Mouse (Mus musculus) MEL (cell line): ENCODE measurements around the gene Glt8d1. TPM values are rescaled to one million over a fixed set of nuclear protein-coding genes. Genes with fewer than 3 reads are reported as not detected.

Experiments
- DNase-seq: peaks from one replicate; pipeline ENCODE4 v3.0.0; 2011; ENCODE audit warnings: low read depth, low spot score
- H3K27ac ChIP-seq: 2 replicates; pipeline ENCODE4 v1.5.1; 2012; ENCODE audit warnings: low read depth, mild to moderate bottlenecking, control low read depth, low read length, moderate library complexity; ENCODE audit not compliant: control insufficient read depth
- H3K27me3 ChIP-seq, 2 experiments: fragments of 150-350 bp in 1 of 2; sonication (generic) in 1 of 2; 2 replicates each; pipeline ENCODE4 v1.6.1; 2012; ENCODE audit warnings: low read length in 2 of 2, mild to moderate bottlenecking in 2 of 2, improper control_type of control experiment in 1 of 2, moderate library complexity in 1 of 2; ENCODE audit not compliant: insufficient read depth in 2 of 2, control insufficient read depth in 1 of 2
- H3K36me3 ChIP-seq, 2 experiments: 2 replicates each; pipeline ENCODE4 v1.6.1; 2012 to 2014; ENCODE audit warnings: low read length in 2 of 2, improper control_type of control experiment in 1 of 2, inconsistent platforms in 1 of 2, mild to moderate bottlenecking in 1 of 2; ENCODE audit not compliant: insufficient read depth in 2 of 2, control insufficient read depth in 1 of 2
- H3K4me1 ChIP-seq, 2 experiments: fragments of 150-350 bp in 1 of 2; sonication (generic) in 1 of 2; 2 replicates each; pipeline ENCODE4 v1.6.1; 2012; ENCODE audit warnings: low read length in 2 of 2, improper control_type of control experiment in 1 of 2, mild to moderate bottlenecking in 1 of 2; ENCODE audit not compliant: insufficient read depth in 2 of 2, control insufficient read depth in 1 of 2
- H3K4me3 ChIP-seq, 2 experiments: fragments of 150-350 bp in 1 of 2; sonication (generic) in 1 of 2; 2 replicates each; pipeline ENCODE4 v1.5.1; 2012; ENCODE audit warnings: low read depth in 2 of 2, low read length in 2 of 2, mild to moderate bottlenecking in 2 of 2, moderate library complexity in 2 of 2, control low read depth in 1 of 2, improper control_type of control experiment in 1 of 2; ENCODE audit not compliant: control insufficient read depth in 1 of 2, insufficient read depth in 1 of 2
- H3K79me2 ChIP-seq: 2 replicates; pipeline ENCODE4 v1.6.1; 2012; ENCODE audit warnings: mild to moderate bottlenecking, low read length, moderate library complexity; ENCODE audit not compliant: control insufficient read depth, poor library complexity, insufficient read depth
- H3K9ac ChIP-seq: 2 replicates; pipeline ENCODE4 v1.6.1; 2012; ENCODE audit warnings: low read depth, mild to moderate bottlenecking, control low read depth, low read length, moderate library complexity; ENCODE audit not compliant: control insufficient read depth, poor library complexity, severe bottlenecking
- H3K9me3 ChIP-seq: fragments of 150-350 bp; sonication (generic); replicated peaks from 2 replicates; pipeline ENCODE4 v1.6.1; 2012; ENCODE audit warnings: mild to moderate bottlenecking, low read length, improper control_type of control experiment, moderate library complexity; ENCODE audit not compliant: insufficient read depth
- CHD1 ChIP-seq: IDR thresholded peaks from 2 replicates; pipeline ENCODE4 v1.6.1; 2012; ENCODE audit warnings: low read depth, mild to moderate bottlenecking, inconsistent platforms, low read length, improper control_type of control experiment
- CHD2 ChIP-seq: IDR thresholded peaks from 2 replicates; pipeline ENCODE4 v1.6.1; 2011; ENCODE audit warnings: low read length, improper control_type of control experiment
- CTCF ChIP-seq, 3 experiments: IDR thresholded peaks in 2 of 3; conservative IDR thresholded peaks in 1 of 3; 2 replicates each; pipeline ENCODE4 v1.5.1; 2011 to 2012; ENCODE audit warnings: low read length in 3 of 3, low read depth in 2 of 3, mild to moderate bottlenecking in 2 of 3, improper control_type of control experiment in 1 of 3, inconsistent platforms in 1 of 3, mixed read lengths in 1 of 3, moderate library complexity in 1 of 3; ENCODE audit not compliant: control insufficient read depth in 1 of 3, insufficient read depth in 1 of 3, poor library complexity in 1 of 3, severe bottlenecking in 1 of 3
- E2F4 ChIP-seq: IDR thresholded peaks from 2 replicates; pipeline ENCODE4 v1.6.1; 2011; ENCODE audit warnings: low read depth, low read length, improper control_type of control experiment, borderline replicate concordance
- EP300 ChIP-seq, 2 experiments: IDR thresholded peaks; 2 replicates each; pipeline ENCODE4 v1.6.1; 2011; ENCODE audit warnings: improper control_type of control experiment in 2 of 2, low read length in 2 of 2, low read depth in 1 of 2, mild to moderate bottlenecking in 1 of 2
- ETS1 ChIP-seq: IDR thresholded peaks from 2 replicates; pipeline ENCODE4 v1.6.1; 2012; ENCODE audit warnings: low read depth, mild to moderate bottlenecking, inconsistent platforms, low read length, improper control_type of control experiment, moderate library complexity
- GABPA ChIP-seq: IDR thresholded peaks from 2 replicates; pipeline ENCODE4 v1.6.1; 2012; ENCODE audit warnings: low read depth, mild to moderate bottlenecking, inconsistent platforms, low read length, improper control_type of control experiment, moderate library complexity
- GATA1 ChIP-seq: IDR thresholded peaks from 2 replicates; pipeline ENCODE4 v1.6.1; 2011; ENCODE audit warnings: low read depth, low read length, improper control_type of control experiment
- HCFC1 ChIP-seq: IDR thresholded peaks from 2 replicates; pipeline ENCODE4 v1.6.1; 2012; ENCODE audit warnings: low read depth, mild to moderate bottlenecking, inconsistent platforms, low read length, improper control_type of control experiment, moderate library complexity
- JUND ChIP-seq: IDR thresholded peaks from 2 replicates; pipeline ENCODE4 v1.6.1; 2011; ENCODE audit warnings: low read depth, mild to moderate bottlenecking, improper control_type of control experiment, low read length
- KAT2A ChIP-seq: conservative IDR thresholded peaks from 2 replicates; pipeline ENCODE4 v1.6.1; 2012; ENCODE audit warnings: low read depth, low read length, improper control_type of control experiment, inconsistent platforms
- MAFK ChIP-seq: IDR thresholded peaks from 2 replicates; pipeline ENCODE4 v1.6.1; 2011; ENCODE audit warnings: low read depth, mild to moderate bottlenecking, low read length, improper control_type of control experiment, borderline replicate concordance
- MAX ChIP-seq: IDR thresholded peaks from 2 replicates; pipeline ENCODE4 v1.6.1; 2011; ENCODE audit warnings: low read length, improper control_type of control experiment
- MEF2A ChIP-seq: IDR thresholded peaks from 2 replicates; pipeline ENCODE4 v1.6.1; 2014; ENCODE audit warnings: low read depth, mild to moderate bottlenecking, inconsistent platforms, low read length, improper control_type of control experiment; ENCODE audit not compliant: poor library complexity, insufficient replicate concordance, severe bottlenecking; ENCODE audit errors: extremely low read depth
- MXI1 ChIP-seq: IDR thresholded peaks from 2 replicates; pipeline ENCODE4 v1.6.1; 2011; ENCODE audit warnings: mild to moderate bottlenecking, low read depth, low read length, improper control_type of control experiment
- MYB ChIP-seq: IDR thresholded peaks from 2 replicates; pipeline ENCODE4 v1.6.1; 2011; ENCODE audit warnings: mild to moderate bottlenecking, low read depth, low read length, improper control_type of control experiment
- MYC ChIP-seq: IDR thresholded peaks from 2 replicates; pipeline ENCODE4 v1.6.1; 2011; ENCODE audit warnings: low read depth, mild to moderate bottlenecking, low read length, improper control_type of control experiment, moderate library complexity
- NELFE ChIP-seq: IDR thresholded peaks from 2 replicates; pipeline ENCODE4 v1.6.1; 2011; ENCODE audit warnings: low read depth, low read length, improper control_type of control experiment
- NRF1 ChIP-seq: IDR thresholded peaks from 2 replicates; pipeline ENCODE4 v1.6.1; 2014; ENCODE audit warnings: low read depth, mild to moderate bottlenecking, inconsistent platforms, low read length, improper control_type of control experiment, moderate library complexity; ENCODE audit not compliant: poor library complexity, insufficient read depth, severe bottlenecking
- POLR2AphosphoS2 ChIP-seq: IDR thresholded peaks from 2 replicates; pipeline ENCODE4 v1.6.1; 2011; ENCODE audit warnings: low read length, improper control_type of control experiment
- POLR2AphosphoS5 ChIP-seq: IDR thresholded peaks from 2 replicates; pipeline ENCODE4 v1.6.1; 2012; ENCODE audit warnings: low read depth, borderline replicate concordance, mild to moderate bottlenecking, inconsistent platforms, low read length, moderate library complexity, mixed read lengths
- RAD21 ChIP-seq: IDR thresholded peaks from 2 replicates; pipeline ENCODE4 v1.6.1; 2011; ENCODE audit warnings: mild to moderate bottlenecking, low read depth, low read length, improper control_type of control experiment
- SIN3A ChIP-seq: IDR thresholded peaks from 2 replicates; pipeline ENCODE4 v1.6.1; 2012; ENCODE audit warnings: low read length, improper control_type of control experiment, inconsistent platforms
- SMC3 ChIP-seq: IDR thresholded peaks from 2 replicates; pipeline ENCODE4 v1.6.1; 2011; ENCODE audit warnings: low read depth, low read length, improper control_type of control experiment
- TAL1 ChIP-seq: IDR thresholded peaks from 2 replicates; pipeline ENCODE4 v1.6.1; 2012; ENCODE audit warnings: mild to moderate bottlenecking, inconsistent platforms, low read length, moderate library complexity, mixed read lengths
- TBP ChIP-seq: IDR thresholded peaks from 2 replicates; pipeline ENCODE4 v1.8.0; 2011; ENCODE audit warnings: low read depth, low read length, improper control_type of control experiment
- TCF12 ChIP-seq: IDR thresholded peaks from 2 replicates; pipeline ENCODE4 v1.6.1; 2014; ENCODE audit warnings: low read depth, mild to moderate bottlenecking, inconsistent platforms, low read length, improper control_type of control experiment, moderate library complexity
- UBTF ChIP-seq: IDR thresholded peaks from 2 replicates; pipeline ENCODE4 v1.6.1; 2012; ENCODE audit warnings: low read depth, mild to moderate bottlenecking, inconsistent platforms, low read length, improper control_type of control experiment, moderate library complexity, borderline replicate concordance; ENCODE audit not compliant: insufficient read depth
- USF1 ChIP-seq: IDR thresholded peaks from 2 replicates; pipeline ENCODE4 v1.6.1; 2014; ENCODE audit warnings: low read depth, mild to moderate bottlenecking, inconsistent platforms, low read length, improper control_type of control experiment, moderate library complexity
- USF2 ChIP-seq, 2 experiments: IDR thresholded peaks; 2 replicates each; pipeline ENCODE4 v1.6.1; 2011 to 2012; ENCODE audit warnings: improper control_type of control experiment in 2 of 2, low read length in 2 of 2, borderline replicate concordance in 1 of 2, inconsistent platforms in 1 of 2, low read depth in 1 of 2, mild to moderate bottlenecking in 1 of 2; ENCODE audit not compliant: insufficient read depth in 1 of 2
- ZNF384 ChIP-seq: IDR thresholded peaks from 2 replicates; pipeline ENCODE4 v1.6.1; 2012; ENCODE audit warnings: low read depth, mild to moderate bottlenecking, inconsistent platforms, low read length, improper control_type of control experiment
- polyA plus RNA-seq, 2 experiments: library from polyadenylated mRNA; stranded (reverse) in 1 of 2; unstranded in 1 of 2; fragments of >175 nt in 1 of 2; fragments of >200 nt in 1 of 2; gene quantifications; 2 replicates each; pipeline versions ENCODE4 v1.2.1 to v1.2.4; 2012; ENCODE audit warnings: low replicate concordance in 2 of 2, low read depth in 1 of 2; ENCODE audit not compliant: insufficient read length in 2 of 2, insufficient read depth in 1 of 2, missing spikeins in 1 of 2
- total RNA-seq: library from RNA; depleted of rRNA; stranded (reverse); fragments of 300-350 nt; gene quantifications from 2 replicates; pipeline ENCODE4 v1.2.3, GENCODE M21; 2012

Glt8d1 gene
- total and polyA plus RNA-seq, 3 experiments, result 15.6 to 19.2 TPM; not detected in 1

GRCm38 (mm10) chr14:31045296-31045695 is 44.1 kb downstream of the Glt8d1 start:
- no peak for TF ChIP-seq CTCF (IDR thresholded peaks at IDR 0.05 in 2 of 3, conservative IDR thresholded peaks at IDR 0.05 in 1 of 3; ENCODE audit: control insufficient read depth in 1 of 3, insufficient read depth in 1 of 3, low read depth in 2 of 3, low read length in 3 of 3, poor library complexity in 1 of 3, severe bottlenecking in 1 of 3)
- TF ChIP-seq MXI1, result no peak
- no peak for TF ChIP-seq USF1
- no peak for TF ChIP-seq MAFK
- H3K9ac ChIP-seq, result no peak overlapping the region
- H3K79me2 ChIP-seq, result no peaks in the 10 kb centered on the region
- H3K4me3 ChIP-seq, result no peak overlapping the region
- H3K27ac ChIP-seq, result no peak overlapping the region
- no peaks in the 10 kb centered on the region for H3K9me3 ChIP-seq
- peaks cover 11 to 35% of the 10 kb centered on the region in 2 experiments for H3K36me3 ChIP-seq
- no peak for DNase-seq
- 0 out of 4 replicates have a peak, but pooled peaks cover 0 to 3% of the 10 kb centered on the region in 2 experiments for H3K4me1 ChIP-seq
- no peaks in the 10 kb centered on the region for H3K27me3 ChIP-seq

GRCm38 (mm10) chr14:31045817-31046216 is 44.6 kb downstream of the Glt8d1 start:
- peak; percentile 56 for DNase-seq
- H3K9ac ChIP-seq, result no peak overlapping the region
- no peaks in the 10 kb centered on the region for H3K9me3 ChIP-seq
- H3K79me2 ChIP-seq, result no peaks in the 10 kb centered on the region
- H3K4me1 ChIP-seq, result 0 out of 4 replicates have a peak, but pooled peaks cover 0 to 3% of the 10 kb centered on the region in 2 experiments
- H3K27me3 ChIP-seq, result no peaks in the 10 kb centered on the region
- peaks cover 11 to 39% of the 10 kb centered on the region in 2 experiments for H3K36me3 ChIP-seq
- H3K27ac ChIP-seq, result no peak overlapping the region
- no peak overlapping the region for H3K4me3 ChIP-seq
- TF ChIP-seq SIN3A (no peak), MAFK (no peak), EP300 (IDR thresholded peaks at IDR 0.05; ENCODE audit: low read depth in 1 of 2, low read length in 2 of 2) (peak; percentile 54 to 75; a peak in 3 of 4 replicates), SMC3 (no peak), CHD1 (no peak), POLR2AphosphoS5 (no peak), USF2 (IDR thresholded peaks at IDR 0.05; ENCODE audit: borderline replicate concordance in 1 of 2, insufficient read depth in 1 of 2, low read depth in 1 of 2, low read length in 2 of 2) (no peak), ETS1 (0 out of 2 replicates have a peak, but pooled peaks have one; percentile 29), MXI1 (no peak), MEF2A (no peak), POLR2AphosphoS2 (no peak), MYB (no peak), HCFC1 (no peak), E2F4 (no peak), TAL1 (peak; percentile 62), MAX (no peak), RAD21 (no peak), JUND (no peak), GATA1 (peak; percentile 84), KAT2A (no peak), UBTF (no peak), ZNF384 (no peak), TBP (no peak), TCF12 (peak; percentile 89), CTCF (IDR thresholded peaks at IDR 0.05 in 2 of 3, conservative IDR thresholded peaks at IDR 0.05 in 1 of 3; ENCODE audit: control insufficient read depth in 1 of 3, insufficient read depth in 1 of 3, low read depth in 2 of 3, low read length in 3 of 3, poor library complexity in 1 of 3, severe bottlenecking in 1 of 3) (no peak), NELFE (no peak), NRF1 (no peak), MYC (no peak), GABPA (no peak), CHD2 (no peak)
